Mouse (Mus musculus) limb, embryonic 13.5 days (tissue): ENCODE results near the gene Cnih3. TPM values are rescaled to one million over a fixed set of nuclear protein-coding genes. Genes with fewer than 3 reads are reported as not detected.

Experiments used
- ATAC-seq: fragments of 200-750 bp; cut with Nextera tagmentation; 2 replicates; pipeline ENCODE4 v1.8.0; 2017; ENCODE audit warnings: low read depth, moderate number of reproducible peaks, moderate TSS enrichment; ENCODE audit not compliant: low FRiP score
- H3K27ac ChIP-seq: fragments of 300-500 bp; sonication (generic); 2 replicates; pipeline ENCODE4 v1.5.1; 2015; ENCODE audit warnings: inconsistent platforms, mild to moderate bottlenecking, moderate library complexity
- H3K27me3 ChIP-seq: fragments of 300-500 bp; sonication (generic); 2 replicates; pipeline ENCODE4 v1.6.1; 2015; ENCODE audit warnings: mild to moderate bottlenecking, inconsistent platforms
- H3K36me3 ChIP-seq: fragments of 300-500 bp; sonication (generic); 2 replicates; pipeline ENCODE4 v1.6.1; 2015; ENCODE audit warnings: inconsistent platforms, mild to moderate bottlenecking, moderate library complexity
- H3K4me1 ChIP-seq: fragments of 300-500 bp; sonication (generic); 2 replicates; pipeline ENCODE4 v1.6.1; 2015; ENCODE audit warnings: inconsistent platforms
- H3K4me2 ChIP-seq: fragments of 300-500 bp; sonication (generic); replicated peaks from 2 replicates; pipeline ENCODE4 v1.6.1; 2015; ENCODE audit warnings: inconsistent platforms, mild to moderate bottlenecking, moderate library complexity
- H3K4me3 ChIP-seq: fragments of 300-500 bp; sonication (generic); 2 replicates; pipeline ENCODE4 v1.5.1; 2015; ENCODE audit warnings: moderate library complexity, mild to moderate bottlenecking, inconsistent platforms
- H3K9ac ChIP-seq: fragments of 300-500 bp; sonication (generic); 2 replicates; pipeline ENCODE4 v1.6.1; 2015; ENCODE audit warnings: mild to moderate bottlenecking, inconsistent platforms
- H3K9me3 ChIP-seq: fragments of 300-500 bp; sonication (generic); 2 replicates; pipeline ENCODE4 v1.6.1; 2016; ENCODE audit warnings: inconsistent platforms
- WGBS: fragments of 180-500 bp; shearing (Covaris S2); methylation state at CpG from one replicate; pipeline ENCODE4 v1.1.7; 2015; 5-methylcytosine and 5-hydroxymethylcytosine counted together
- polyA plus RNA-seq: library from polyadenylated mRNA; unstranded; fragments of >200 nt; fragmentation: Nextera tagmentation; extraction: Ambion mirVana; gene quantifications from 2 replicates; pipeline ENCODE4 v1.2.1, GENCODE M21; 2015

Gene Cnih3
- polyA plus RNA-seq, 1 experiment from 2014 or later, result 0.71 TPM

DNA sequence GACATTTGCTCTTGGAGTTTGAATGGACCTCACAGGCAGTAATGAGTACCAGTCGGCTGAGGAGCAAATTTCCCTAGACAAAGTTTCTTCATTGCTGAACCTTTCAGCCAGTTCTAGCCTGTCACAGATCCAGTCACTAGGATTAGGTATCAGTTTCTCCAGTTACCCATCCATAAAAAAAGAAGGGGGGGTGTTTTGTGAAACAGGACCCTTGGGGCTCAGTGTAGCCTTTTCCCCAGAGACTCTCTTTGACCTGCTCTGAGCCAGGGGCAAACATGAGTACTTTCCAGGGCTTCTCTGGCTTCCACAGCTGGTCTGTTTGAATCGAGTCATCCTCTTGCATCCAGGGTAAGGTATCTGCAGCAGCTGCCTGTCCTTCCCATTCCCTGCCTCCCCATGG is 5.4 kb downstream of the Cnih3 start:
- no peak overlapping the region for H3K9ac ChIP-seq
- H3K27ac ChIP-seq, result no peak overlapping the region
- H3K9me3 ChIP-seq, result no peaks in the 10 kb centered on the region
- peaks cover 16% of the 10 kb centered on the region for H3K4me1 ChIP-seq
- H3K4me2 ChIP-seq, result no peak overlapping the region
- 30% methylated on average over 2 of the region's 2 CpGs for WGBS
- no peaks in the 10 kb centered on the region for H3K36me3 ChIP-seq
- H3K27me3 ChIP-seq, result peaks cover 53% of the 10 kb centered on the region
- H3K4me3 ChIP-seq, result no peak overlapping the region
- ATAC-seq, result no peak

DNA sequence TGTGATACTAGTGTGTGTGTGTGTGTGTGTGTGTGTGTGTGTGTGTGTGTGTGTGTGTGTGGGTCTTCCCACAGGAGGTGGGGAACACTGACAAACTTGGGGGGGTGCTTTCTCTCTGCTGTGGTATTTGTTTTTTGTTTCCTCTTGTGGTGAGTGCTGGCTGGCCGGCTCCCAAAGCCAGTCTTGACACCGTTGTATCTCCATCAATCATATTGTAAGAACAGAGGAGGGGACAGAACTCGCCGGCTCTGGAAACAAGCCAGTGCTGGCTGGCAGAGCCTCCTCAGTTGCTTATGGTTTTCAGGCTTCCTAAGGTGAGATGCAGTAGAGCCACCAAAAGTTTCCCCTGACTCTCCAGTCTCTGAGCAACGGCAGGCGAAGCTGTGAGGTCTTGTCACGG is 6.1 kb downstream of the Cnih3 start:
- WGBS, result 64% methylated on average over 7 of the region's 7 CpGs
- H3K9ac ChIP-seq, result no peak overlapping the region
- H3K9me3 ChIP-seq, result no peaks in the 10 kb centered on the region
- peaks cover 10% of the 10 kb centered on the region for H3K4me1 ChIP-seq
- H3K4me2 ChIP-seq, result no peak overlapping the region
- no peaks in the 10 kb centered on the region for H3K36me3 ChIP-seq
- no peak for ATAC-seq
- peaks cover 47% of the 10 kb centered on the region for H3K27me3 ChIP-seq
- H3K4me3 ChIP-seq, result no peak overlapping the region
- H3K27ac ChIP-seq, result no peak overlapping the region

- no peak overlapping the region for H3K4me2 ChIP-seq
- peaks cover 26% of the 10 kb centered on the region for H3K27me3 ChIP-seq
- no peak overlapping the region for H3K27ac ChIP-seq
- no peak overlapping the region for H3K9ac ChIP-seq
- 72% methylated on average over 3 of the region's 3 CpGs for WGBS
- no peak overlapping the region for H3K4me3 ChIP-seq
- H3K4me1 ChIP-seq, result 0 out of 2 replicates have a peak, but pooled peaks cover 5% of the 10 kb centered on the region
- no peak for ATAC-seq
- no peaks in the 10 kb centered on the region for H3K9me3 ChIP-seq
- H3K36me3 ChIP-seq, result no peaks in the 10 kb centered on the region
These were observed 8.3 kb downstream of the Cnih3 start for GRCm38 (mm10) chr1:181360732-181361131.

GRCm38 (mm10) chr1:181364025-181364424 is 11.6 kb downstream of the Cnih3 start:
- Histone ChIP-seq H3K4me1 (peaks cover 20% of the 10 kb centered on the region; the same call in 1 of the 2 replicates), H3K36me3 (no peaks in the 10 kb centered on the region), H3K4me2 (no peak overlapping the region), H3K4me3 (no peak overlapping the region), H3K27me3 (0 out of 2 replicates have a peak, but pooled peaks cover under 1% of the 10 kb centered on the region), H3K9ac (no peak overlapping the region), H3K9me3 (no peaks in the 10 kb centered on the region), H3K27ac (no peak overlapping the region)
- no peak for ATAC-seq
- WGBS, result 80% methylated on average over 4 of the region's 4 CpGs

DNA sequence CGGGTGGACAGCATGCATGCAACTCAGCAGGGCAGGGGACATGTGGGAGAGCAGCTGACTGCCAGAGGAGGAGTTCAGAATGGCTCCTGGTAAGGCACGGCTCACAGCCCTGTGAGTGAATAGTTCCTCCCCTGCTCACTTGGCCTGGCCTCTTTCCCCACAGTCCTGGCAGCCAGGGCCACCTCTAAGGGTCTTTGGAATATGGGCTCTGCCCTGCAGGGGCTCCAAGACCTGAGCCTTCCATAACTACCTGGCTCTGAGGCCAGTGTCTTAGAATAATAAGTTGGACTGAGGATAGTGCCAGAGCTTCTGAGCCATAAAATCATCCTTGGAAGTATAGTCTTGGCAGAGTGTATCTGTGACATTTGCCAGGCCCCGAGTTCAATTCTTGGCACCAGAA is 12.9 kb downstream of the Cnih3 start:
- no peaks in the 10 kb centered on the region for H3K9me3 ChIP-seq
- no peaks in the 10 kb centered on the region for H3K27me3 ChIP-seq
- ATAC-seq, result no peak

DNA sequence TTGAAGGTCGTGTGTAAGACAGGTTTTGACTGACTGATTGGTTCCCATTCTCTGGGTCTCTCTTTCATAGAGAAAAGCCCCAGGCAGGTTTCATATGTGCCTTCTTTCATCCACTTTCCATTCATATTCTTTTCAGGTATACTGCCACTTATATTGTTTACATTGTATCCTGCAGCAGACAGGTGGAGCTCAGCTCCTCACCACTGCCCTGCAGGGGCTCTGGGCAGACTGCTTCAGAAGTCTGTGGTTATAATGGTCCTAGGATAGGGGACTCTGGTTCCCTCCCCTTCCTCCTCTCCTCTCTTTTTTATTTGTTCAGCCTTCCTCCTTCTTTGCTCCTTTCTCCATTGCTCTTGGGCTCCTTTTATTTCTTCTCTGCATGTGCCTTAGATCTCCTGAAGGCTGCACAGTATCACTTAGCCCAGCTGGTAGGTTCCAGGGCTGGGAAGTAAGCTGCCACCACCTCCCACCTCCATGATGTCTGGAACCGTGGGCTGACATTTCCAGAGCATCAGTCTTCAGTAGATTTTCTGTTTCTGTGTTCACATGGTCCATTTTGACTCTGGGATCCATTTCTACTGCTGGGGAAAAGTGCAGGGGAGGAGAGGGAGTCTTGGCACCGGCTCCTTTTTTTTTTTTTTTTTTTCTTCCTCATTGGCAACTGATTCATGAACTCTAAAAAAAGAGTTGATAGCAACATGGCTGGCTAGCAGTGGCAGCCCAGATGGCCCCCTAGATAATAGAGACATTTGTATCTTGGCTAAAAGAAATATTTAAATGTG is 16.6 kb downstream of the Cnih3 start:
- no peaks in the 10 kb centered on the region for H3K36me3 ChIP-seq
- H3K4me2 ChIP-seq, result no peak overlapping the region
- WGBS, result 37% methylated on average over 3 of the region's 3 CpGs
- H3K27me3 ChIP-seq, result 0 out of 2 replicates have a peak, but pooled peaks cover 3% of the 10 kb centered on the region
- no peak overlapping the region for H3K9ac ChIP-seq
- no peaks in the 10 kb centered on the region for H3K9me3 ChIP-seq
- ATAC-seq, result no peak
- H3K27ac ChIP-seq, result no peak overlapping the region
- no peak overlapping the region for H3K4me3 ChIP-seq
- peaks cover 21% of the 10 kb centered on the region; the same call in 1 of the 2 replicates for H3K4me1 ChIP-seq

More for the DNA sequence above, 12.9 kb downstream of the Cnih3 start:
- H3K4me1 ChIP-seq, result peaks cover 21% of the 10 kb centered on the region; the same call in 1 of the 2 replicates
- H3K36me3 ChIP-seq, result no peaks in the 10 kb centered on the region
- H3K9ac ChIP-seq, result no peak overlapping the region
- H3K4me3 ChIP-seq, result no peak overlapping the region
- H3K4me2 ChIP-seq, result no peak overlapping the region
- WGBS, result 73% methylated on average over 3 of the region's 3 CpGs
- no peak overlapping the region for H3K27ac ChIP-seq

DNA sequence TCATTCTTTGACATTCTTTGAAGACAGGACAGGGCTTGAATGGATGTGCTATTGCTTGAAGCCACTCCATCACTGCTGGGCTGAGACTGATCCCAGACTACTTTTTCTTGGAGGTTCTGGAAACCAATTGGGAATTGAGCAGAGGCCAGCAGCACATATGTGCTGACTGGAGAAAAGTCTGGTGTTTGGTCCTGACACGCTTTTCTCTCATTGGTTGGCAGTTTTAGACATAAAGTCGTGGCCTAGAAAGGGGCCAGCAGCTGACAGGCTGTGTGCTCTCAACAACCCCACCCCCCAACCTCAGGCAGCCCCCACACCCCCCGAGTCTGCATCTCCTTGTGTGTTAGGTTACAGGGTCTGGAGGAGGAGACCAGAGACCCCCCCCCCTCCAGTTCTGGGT is 17.9 kb downstream of the Cnih3 start:
- Histone ChIP-seq H3K4me1 (peaks cover 21% of the 10 kb centered on the region; the same call in 1 of the 2 replicates), H3K9ac (no peak overlapping the region), H3K9me3 (no peaks in the 10 kb centered on the region), H3K36me3 (no peaks in the 10 kb centered on the region), H3K27ac (no peak overlapping the region), H3K27me3 (0 out of 2 replicates have a peak, but pooled peaks cover 3% of the 10 kb centered on the region), H3K4me3 (no peak overlapping the region), H3K4me2 (no peak overlapping the region)
- 41% methylated on average over 3 of the region's 3 CpGs for WGBS
- ATAC-seq, result no peak

- Histone ChIP-seq H3K9ac (no peak overlapping the region), H3K36me3 (no peaks in the 10 kb centered on the region), H3K4me1 (peaks cover 21% of the 10 kb centered on the region; the same call in 1 of the 2 replicates), H3K9me3 (no peaks in the 10 kb centered on the region), H3K4me3 (no peak overlapping the region), H3K4me2 (no peak overlapping the region), H3K27ac (no peak overlapping the region), H3K27me3 (peaks cover 9% of the 10 kb centered on the region)
- WGBS, result 73% methylated on average over 4 of the region's 4 CpGs
- no peak for ATAC-seq
These were observed 18.8 kb downstream of the Cnih3 start for GRCm38 (mm10) chr1:181371226-181371625.

- Histone ChIP-seq H3K9ac (no peak overlapping the region), H3K4me3 (no peak overlapping the region), H3K27ac (no peak overlapping the region), H3K9me3 (no peaks in the 10 kb centered on the region), H3K36me3 (no peaks in the 10 kb centered on the region), H3K4me2 (no peak overlapping the region), H3K27me3 (peaks cover 17% of the 10 kb centered on the region), H3K4me1 (peaks cover 18% of the 10 kb centered on the region; the same call in 1 of the 2 replicates)
- 59% methylated on average over 6 of the region's 6 CpGs for WGBS
- ATAC-seq, result no peak
These were observed 19.9 kb downstream of the Cnih3 start for GRCm38 (mm10) chr1:181372306-181372705.

GRCm38 (mm10) chr1:181374627-181375374 is 22.4 kb downstream of the Cnih3 start:
- no peak overlapping the region for H3K9ac ChIP-seq
- no peaks in the 10 kb centered on the region for H3K9me3 ChIP-seq
- ATAC-seq, result no peak
- H3K36me3 ChIP-seq, result no peaks in the 10 kb centered on the region
- H3K4me2 ChIP-seq, result no peak overlapping the region
- WGBS, result 68% methylated on average over 9 of the region's 9 CpGs
- peaks cover 23% of the 10 kb centered on the region for H3K27me3 ChIP-seq
- peaks cover 2% of the 10 kb centered on the region; the same call in 1 of the 2 replicates for H3K4me1 ChIP-seq
- no peak overlapping the region for H3K27ac ChIP-seq
- H3K4me3 ChIP-seq, result no peak overlapping the region

- no peak overlapping the region for H3K27ac ChIP-seq
- 0 out of 2 replicates have a peak, but pooled peaks cover 2% of the 10 kb centered on the region for H3K4me1 ChIP-seq
- peaks cover 21% of the 10 kb centered on the region for H3K27me3 ChIP-seq
- no peaks in the 10 kb centered on the region for H3K36me3 ChIP-seq
- H3K4me3 ChIP-seq, result no peak overlapping the region
- no peaks in the 10 kb centered on the region for H3K9me3 ChIP-seq
- no peak for ATAC-seq
- no peak overlapping the region for H3K9ac ChIP-seq
- H3K4me2 ChIP-seq, result no peak overlapping the region
- WGBS, result 77% methylated on average over 8 of the region's 8 CpGs
These were observed 24.0 kb downstream of the Cnih3 start for GRCm38 (mm10) chr1:181376431-181376830.

DNA sequence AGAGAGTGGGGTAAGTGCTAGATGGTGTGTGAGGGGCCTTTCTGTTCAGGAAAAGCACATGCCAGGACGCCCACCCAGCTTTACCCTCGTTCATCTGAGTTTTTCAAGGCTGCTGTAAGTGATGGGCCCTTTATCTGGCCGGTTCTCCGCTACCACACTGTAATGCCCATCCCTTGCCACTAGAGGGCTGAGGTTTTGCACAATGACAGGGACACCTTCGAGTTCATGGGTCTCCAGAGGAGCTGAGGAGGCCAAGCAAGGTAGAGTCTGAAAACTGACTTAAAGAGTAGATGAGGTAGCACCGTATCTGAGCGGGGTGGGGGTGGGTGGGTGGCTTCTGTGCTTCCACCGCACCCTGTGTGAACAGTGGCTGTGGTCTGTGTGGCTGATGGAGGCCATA is 27.2 kb downstream of the Cnih3 start:
- Histone ChIP-seq H3K4me3 (no peak overlapping the region), H3K27ac (no peak overlapping the region), H3K27me3 (peaks cover 28% of the 10 kb centered on the region), H3K9me3 (no peaks in the 10 kb centered on the region), H3K4me2 (no peak overlapping the region), H3K9ac (no peak overlapping the region), H3K36me3 (no peaks in the 10 kb centered on the region), H3K4me1 (peaks cover 12% of the 10 kb centered on the region)
- 22% methylated on average over 8 of the region's 8 CpGs for WGBS
- peak; percentile 28; the same call in 1 of the 2 replicates for ATAC-seq
